Mouse (Mus musculus) liver, embryonic 15.5 days (tissue): ENCODE results near the gene Pxylp1. TPM values are rescaled to one million over a fixed set of nuclear protein-coding genes. Genes with fewer than 3 reads are reported as not detected.

Experiments used
- ATAC-seq: fragments of 200-750 bp; cut with Nextera tagmentation; 2 replicates; pipeline ENCODE4 v1.8.0; 2017; ENCODE audit warnings: moderate number of reproducible peaks, mild to moderate bottlenecking, moderate library complexity; ENCODE audit not compliant: insufficient read depth
- H3K27ac ChIP-seq: fragments of 300-500 bp; sonication (generic); replicated peaks from 2 replicates; pipeline ENCODE4 v1.5.1; 2015; ENCODE audit warnings: mild to moderate bottlenecking, inconsistent platforms
- H3K27me3 ChIP-seq: fragments of 300-500 bp; sonication (generic); 2 replicates; pipeline ENCODE4 v1.6.1; 2015; ENCODE audit warnings: mild to moderate bottlenecking, inconsistent platforms
- H3K36me3 ChIP-seq: fragments of 300-500 bp; sonication (generic); replicated peaks from 2 replicates; pipeline ENCODE4 v1.6.1; 2015; ENCODE audit warnings: moderate library complexity, mild to moderate bottlenecking, inconsistent platforms
- H3K4me1 ChIP-seq: fragments of 300-500 bp; sonication (generic); replicated peaks from 2 replicates; pipeline ENCODE4 v1.6.1; 2015; ENCODE audit warnings: inconsistent platforms
- H3K4me2 ChIP-seq: fragments of 300-500 bp; sonication (generic); 2 replicates; pipeline ENCODE4 v1.6.1; 2015; ENCODE audit warnings: moderate library complexity, mild to moderate bottlenecking, inconsistent platforms
- H3K4me3 ChIP-seq: fragments of 300-500 bp; sonication (generic); replicated peaks from 2 replicates; pipeline ENCODE4 v1.5.1; 2015; ENCODE audit warnings: mild to moderate bottlenecking, inconsistent platforms
- H3K9ac ChIP-seq: fragments of 300-500 bp; sonication (generic); 2 replicates; pipeline ENCODE4 v1.6.1; 2015; ENCODE audit warnings: moderate library complexity, mild to moderate bottlenecking, inconsistent platforms
- H3K9me3 ChIP-seq: fragments of 300-500 bp; sonication (generic); replicated peaks from 2 replicates; pipeline ENCODE4 v1.6.1; 2016; ENCODE audit warnings: inconsistent platforms
- WGBS: fragments of 180-500 bp; shearing (Covaris S2); methylation state at CpG from one replicate; pipeline ENCODE4 v1.1.7; 2015; ENCODE audit warnings: mixed read lengths; ENCODE audit not compliant: insufficient replicate concordance; 5-methylcytosine and 5-hydroxymethylcytosine counted together
- polyA plus RNA-seq: library from polyadenylated mRNA; unstranded; fragments of >200 nt; fragmentation: Nextera tagmentation; extraction: Ambion mirVana; gene quantifications from 2 replicates; pipeline ENCODE4 v1.2.1, GENCODE M21; 2015

Pxylp1 gene
- polyA plus RNA-seq, 1 experiment from 2014 or later: 6.1 TPM

GRCm38 (mm10) chr9:96873082-96873481 is 19.4 kb downstream of the Pxylp1 start:
- Histone ChIP-seq H3K9me3 (no peaks in the 10 kb centered on the region), H3K36me3 (no peaks in the 10 kb centered on the region), H3K9ac (no peak overlapping the region), H3K4me1 (no peaks in the 10 kb centered on the region), H3K4me2 (no peak overlapping the region), H3K4me3 (no peak overlapping the region), H3K27me3 (no peaks in the 10 kb centered on the region), H3K27ac (no peak overlapping the region)
- no peak for ATAC-seq
- 50% methylated on average over 5 of the region's 5 CpGs for WGBS

GRCm38 (mm10) chr9:96870104-96870503 is 22.4 kb downstream of the Pxylp1 start:
- ATAC-seq: no peak
- WGBS: 54% methylated on average over 8 of the region's 8 CpGs
- no peaks in the 10 kb centered on the region for H3K27me3 ChIP-seq

GRCm38 (mm10) chr9:96869542-96869941 is 22.9 kb downstream of the Pxylp1 start:
- H3K9ac ChIP-seq: no peak overlapping the region
- no peaks in the 10 kb centered on the region for H3K4me1 ChIP-seq
- H3K9me3 ChIP-seq: no peaks in the 10 kb centered on the region
- H3K27ac ChIP-seq: no peak overlapping the region
- no peaks in the 10 kb centered on the region for H3K27me3 ChIP-seq
- H3K36me3 ChIP-seq: no peaks in the 10 kb centered on the region
- no peak for ATAC-seq
- no peak overlapping the region for H3K4me2 ChIP-seq
- no peak overlapping the region for H3K4me3 ChIP-seq
- 63% methylated on average over 5 of the region's 5 CpGs for WGBS

More at GRCm38 (mm10) chr9:96870104-96870503, 22.4 kb downstream of the Pxylp1 start:
- Histone ChIP-seq H3K9me3 (no peaks in the 10 kb centered on the region), H3K27ac (no peak overlapping the region), H3K4me2 (no peak overlapping the region), H3K9ac (no peak overlapping the region), H3K4me1 (no peaks in the 10 kb centered on the region), H3K4me3 (no peak overlapping the region), H3K36me3 (no peaks in the 10 kb centered on the region)

- H3K4me1 ChIP-seq: no peaks in the 10 kb centered on the region
- no peak overlapping the region for H3K27ac ChIP-seq
- H3K4me3 ChIP-seq: no peak overlapping the region
- H3K4me2 ChIP-seq: no peak overlapping the region
- WGBS: 68% methylated on average over 6 of the region's 6 CpGs
- no peak for ATAC-seq
- no peaks in the 10 kb centered on the region for H3K27me3 ChIP-seq
- H3K9ac ChIP-seq: no peak overlapping the region
- no peaks in the 10 kb centered on the region for H3K9me3 ChIP-seq
- no peaks in the 10 kb centered on the region for H3K36me3 ChIP-seq
Observed at GRCm38 (mm10) chr9:96868546-96868945, 23.9 kb downstream of the Pxylp1 start.

- Histone ChIP-seq H3K4me2 (no peak overlapping the region), H3K4me1 (no peaks in the 10 kb centered on the region), H3K27ac (no peak overlapping the region), H3K9ac (no peak overlapping the region), H3K4me3 (no peak overlapping the region), H3K9me3 (no peaks in the 10 kb centered on the region), H3K36me3 (no peaks in the 10 kb centered on the region), H3K27me3 (no peaks in the 10 kb centered on the region)
- no peak for ATAC-seq
- WGBS: 56% methylated on average over 7 of the region's 7 CpGs
Observed at GRCm38 (mm10) chr9:96867165-96867564, 25.3 kb downstream of the Pxylp1 start.

- Histone ChIP-seq H3K27ac (no peak overlapping the region), H3K4me2 (no peak overlapping the region), H3K4me3 (no peak overlapping the region), H3K9ac (no peak overlapping the region), H3K36me3 (no peaks in the 10 kb centered on the region), H3K4me1 (no peaks in the 10 kb centered on the region), H3K27me3 (no peaks in the 10 kb centered on the region), H3K9me3 (no peaks in the 10 kb centered on the region)
- WGBS: 94% methylated on average over 5 of the region's 5 CpGs
- ATAC-seq: no peak
Observed at GRCm38 (mm10) chr9:96866196-96866595, 26.3 kb downstream of the Pxylp1 start.

- H3K4me1 ChIP-seq: no peaks in the 10 kb centered on the region
- H3K4me2 ChIP-seq: no peak overlapping the region
- H3K27me3 ChIP-seq: no peaks in the 10 kb centered on the region
- H3K9me3 ChIP-seq: no peaks in the 10 kb centered on the region
- 74% methylated on average over 16 of the region's 16 CpGs for WGBS
- no peaks in the 10 kb centered on the region for H3K36me3 ChIP-seq
- no peak for ATAC-seq
- H3K4me3 ChIP-seq: no peak overlapping the region
- H3K27ac ChIP-seq: no peak overlapping the region
- H3K9ac ChIP-seq: no peak overlapping the region
Observed at GRCm38 (mm10) chr9:96865473-96866050, 26.9 kb downstream of the Pxylp1 start.

- H3K9ac ChIP-seq: no peak overlapping the region
- H3K4me2 ChIP-seq: no peak overlapping the region
- H3K9me3 ChIP-seq: no peaks in the 10 kb centered on the region
- no peaks in the 10 kb centered on the region for H3K4me1 ChIP-seq
- no peaks in the 10 kb centered on the region for H3K27me3 ChIP-seq
- H3K36me3 ChIP-seq: no peaks in the 10 kb centered on the region
- WGBS: 42% methylated on average over 3 of the region's 3 CpGs
- H3K27ac ChIP-seq: no peak overlapping the region
- H3K4me3 ChIP-seq: no peak overlapping the region
- ATAC-seq: no peak
Observed at GRCm38 (mm10) chr9:96863539-96863938, 28.9 kb downstream of the Pxylp1 start.

GRCm38 (mm10) chr9:96862836-96863235 is 29.6 kb downstream of the Pxylp1 start:
- no peaks in the 10 kb centered on the region for H3K4me1 ChIP-seq
- H3K4me2 ChIP-seq: no peak overlapping the region
- 46% methylated on average over 4 of the region's 4 CpGs for WGBS
- ATAC-seq: no peak
- H3K36me3 ChIP-seq: no peaks in the 10 kb centered on the region
- no peak overlapping the region for H3K9ac ChIP-seq
- no peak overlapping the region for H3K27ac ChIP-seq
- H3K4me3 ChIP-seq: no peak overlapping the region
- no peaks in the 10 kb centered on the region for H3K9me3 ChIP-seq
- H3K27me3 ChIP-seq: no peaks in the 10 kb centered on the region

- WGBS: 42% methylated on average over 10 of the region's 10 CpGs
- H3K36me3 ChIP-seq: no peaks in the 10 kb centered on the region
- no peak overlapping the region for H3K9ac ChIP-seq
- no peak for ATAC-seq
- H3K27me3 ChIP-seq: no peaks in the 10 kb centered on the region
- H3K4me2 ChIP-seq: no peak overlapping the region
- H3K4me3 ChIP-seq: no peak overlapping the region
- H3K9me3 ChIP-seq: no peaks in the 10 kb centered on the region
- H3K27ac ChIP-seq: no peak overlapping the region
- no peaks in the 10 kb centered on the region for H3K4me1 ChIP-seq
Observed at GRCm38 (mm10) chr9:96861092-96861487, 31.4 kb downstream of the Pxylp1 start.

- Histone ChIP-seq H3K27ac (no peak overlapping the region), H3K9ac (no peak overlapping the region), H3K4me3 (no peak overlapping the region), H3K4me1 (no peaks in the 10 kb centered on the region), H3K9me3 (no peaks in the 10 kb centered on the region), H3K36me3 (no peaks in the 10 kb centered on the region), H3K4me2 (no peak overlapping the region), H3K27me3 (no peaks in the 10 kb centered on the region)
- ATAC-seq: no peak
- 62% methylated on average over 5 of the region's 5 CpGs for WGBS
Observed at GRCm38 (mm10) chr9:96860380-96861091, 31.9 kb downstream of the Pxylp1 start.

- Histone ChIP-seq H3K36me3 (no peaks in the 10 kb centered on the region), H3K4me2 (no peak overlapping the region), H3K4me3 (no peak overlapping the region), H3K4me1 (no peaks in the 10 kb centered on the region), H3K27me3 (no peaks in the 10 kb centered on the region), H3K9me3 (no peaks in the 10 kb centered on the region), H3K27ac (no peak overlapping the region), H3K9ac (no peak overlapping the region)
- WGBS: 57% methylated on average over 2 of the region's 2 CpGs
- ATAC-seq: no peak
Observed at GRCm38 (mm10) chr9:96859027-96859426, 33.4 kb downstream of the Pxylp1 start.
